Mouse (Mus musculus): Measurements from ENCODE around the gene Gtsf2. TPM values are rescaled to one million over a fixed set of nuclear protein-coding genes. Genes with fewer than 3 reads are reported as not detected.

Gene Gtsf2
- polyA plus RNA-seq (2016; fragmentation: Nextera tagmentation; extraction: Ambion mirVana) = not detected in 2 replicates

- WGBS = 39% methylated on average over 3 of the region's 3 CpGs
- H3K9me3 ChIP-seq = no peaks in the 10 kb centered on the region
Measured at GRCm38 (mm10) chr15:103448369-103448768, at the start of gene Gtsf2. Gene Gtsf2 (minus strand): TSS chr15:103448469.

GRCm38 (mm10) chr15:103496204-103497140, 48.2 kb upstream of the Gtsf2 start:
- no peak overlapping the region for H3K4me3 ChIP-seq
- H3K36me3 ChIP-seq (replicated peaks) = no peaks in the 10 kb centered on the region
- 75% methylated on average over 10 of the region's 10 CpGs for WGBS
- no peak for DNase-seq (ENCODE audit: low spot score)
- H3K27ac ChIP-seq (replicated peaks) = no peak overlapping the region
- no peaks in the 10 kb centered on the region for H3K9me3 ChIP-seq
- H3K27me3 ChIP-seq (replicated peaks; ENCODE audit: low read depth, poor library complexity, severe bottlenecking) = peaks cover 37% of the 10 kb centered on the region
- H3K4me1 ChIP-seq = peaks cover 45% of the 10 kb centered on the region

More at GRCm38 (mm10) chr15:103448369-103448768, at the start of gene Gtsf2:
- no peak within 1 kb of the TSS for H3K4me3 ChIP-seq
- H3K27ac ChIP-seq (replicated peaks) = no peak within 1 kb of the TSS
- no peaks in the 10 kb centered on the region for H3K4me1 ChIP-seq
- no peak for DNase-seq (ENCODE audit: low spot score)
- no peaks in the 10 kb centered on the region for H3K27me3 ChIP-seq (replicated peaks; ENCODE audit: low read depth, poor library complexity, severe bottlenecking)
- no peaks in the 10 kb centered on the region for H3K36me3 ChIP-seq (replicated peaks)

GRCm38 (mm10) chr15:103488336-103488735, 40.1 kb upstream of the Gtsf2 start:
- H3K9me3 ChIP-seq = no peaks in the 10 kb centered on the region
- no peaks in the 10 kb centered on the region for H3K27me3 ChIP-seq (replicated peaks; ENCODE audit: low read depth, poor library complexity, severe bottlenecking)
- H3K4me3 ChIP-seq = no peak overlapping the region
- no peak for DNase-seq (ENCODE audit: low spot score)
- no peaks in the 10 kb centered on the region for H3K36me3 ChIP-seq (replicated peaks)
- H3K27ac ChIP-seq (replicated peaks) = no peak overlapping the region
- 73% methylated on average over 4 of the region's 4 CpGs for whole genome bisulfite sequencing
- H3K4me1 ChIP-seq = peaks cover 14% of the 10 kb centered on the region

- WGBS = 53% methylated on average over 1 of the region's 1 CpGs
- H3K9me3 ChIP-seq = no peaks in the 10 kb centered on the region
- H3K27ac ChIP-seq (replicated peaks) = no peak overlapping the region
- no peaks in the 10 kb centered on the region for H3K36me3 ChIP-seq (replicated peaks)
- no peaks in the 10 kb centered on the region for H3K27me3 ChIP-seq (replicated peaks; ENCODE audit: low read depth, poor library complexity, severe bottlenecking)
- peaks cover 7% of the 10 kb centered on the region for H3K4me1 ChIP-seq
- no peak for DNase-seq (ENCODE audit: low spot score)
- no peak overlapping the region for H3K4me3 ChIP-seq
Measured at GRCm38 (mm10) chr15:103486658-103487057, 38.4 kb upstream of the Gtsf2 start.

GRCm38 (mm10) chr15:103485106-103485505, 36.8 kb upstream of the Gtsf2 start:
- Histone ChIP-seq H3K36me3 (replicated peaks) (no peaks in the 10 kb centered on the region), H3K27me3 (replicated peaks; ENCODE audit: low read depth, poor library complexity, severe bottlenecking) (no peaks in the 10 kb centered on the region), H3K27ac (replicated peaks) (no peak overlapping the region), H3K9me3 (no peaks in the 10 kb centered on the region), H3K4me3 (no peak overlapping the region), H3K4me1 (peaks cover 7% of the 10 kb centered on the region)
- no peak for DNase-seq (ENCODE audit: low spot score)
- 71% methylated on average over 3 of the region's 3 CpGs for WGBS

- H3K4me3 ChIP-seq = no peak overlapping the region
- H3K36me3 ChIP-seq (replicated peaks) = no peaks in the 10 kb centered on the region
- no peaks in the 10 kb centered on the region for H3K9me3 ChIP-seq
- H3K4me1 ChIP-seq = peaks cover 7% of the 10 kb centered on the region
- DNase-seq (ENCODE audit: low spot score) = no peak
- 73% methylated on average over 2 of the region's 2 CpGs for WGBS
- no peaks in the 10 kb centered on the region for H3K27me3 ChIP-seq (replicated peaks; ENCODE audit: low read depth, poor library complexity, severe bottlenecking)
- no peak overlapping the region for H3K27ac ChIP-seq (replicated peaks)
Measured at GRCm38 (mm10) chr15:103484490-103484889, 36.2 kb upstream of the Gtsf2 start.

GRCm38 (mm10) chr15:103482488-103482887, 34.2 kb upstream of the Gtsf2 start:
- no peaks in the 10 kb centered on the region for H3K9me3 ChIP-seq
- no peak overlapping the region for H3K4me3 ChIP-seq
- WGBS = 2% methylated on average over 1 of the region's 1 CpGs
- peak; percentile 57 for DNase-seq (ENCODE audit: low spot score)
- peaks cover 7% of the 10 kb centered on the region for H3K4me1 ChIP-seq
- no peak overlapping the region for H3K27ac ChIP-seq (replicated peaks)
- no peaks in the 10 kb centered on the region for H3K36me3 ChIP-seq (replicated peaks)
- H3K27me3 ChIP-seq (replicated peaks; ENCODE audit: low read depth, poor library complexity, severe bottlenecking) = no peaks in the 10 kb centered on the region

- H3K9me3 ChIP-seq = no peaks in the 10 kb centered on the region
- H3K4me1 ChIP-seq = peaks cover 5% of the 10 kb centered on the region; the same call in 1 of the 2 replicates
- no peaks in the 10 kb centered on the region for H3K27me3 ChIP-seq (replicated peaks; ENCODE audit: low read depth, poor library complexity, severe bottlenecking)
- no peaks in the 10 kb centered on the region for H3K36me3 ChIP-seq (replicated peaks)
- WGBS = 89% methylated on average over 2 of the region's 2 CpGs
- no peak overlapping the region for H3K27ac ChIP-seq (replicated peaks)
- DNase-seq (ENCODE audit: low spot score) = no peak
- no peak overlapping the region for H3K4me3 ChIP-seq
Measured at GRCm38 (mm10) chr15:103480129-103480528, 31.9 kb upstream of the Gtsf2 start.

GRCm38 (mm10) chr15:103479080-103479606, 30.9 kb upstream of the Gtsf2 start:
- Histone ChIP-seq H3K27ac (replicated peaks) (no peak overlapping the region), H3K4me3 (no peak overlapping the region), H3K4me1 (0 out of 2 replicates have a peak, but pooled peaks cover under 1% of the 10 kb centered on the region), H3K36me3 (replicated peaks) (no peaks in the 10 kb centered on the region), H3K27me3 (replicated peaks; ENCODE audit: low read depth, poor library complexity, severe bottlenecking) (no peaks in the 10 kb centered on the region), H3K9me3 (no peaks in the 10 kb centered on the region)
- no peak for DNase-seq (ENCODE audit: low spot score)
- 76% methylated on average over 1 of the region's 1 CpGs for WGBS

- no peaks in the 10 kb centered on the region for H3K9me3 ChIP-seq
- no peaks in the 10 kb centered on the region for H3K36me3 ChIP-seq (replicated peaks)
- H3K4me1 ChIP-seq = peaks cover 9% of the 10 kb centered on the region; the same call in 1 of the 2 replicates
- H3K27ac ChIP-seq (replicated peaks) = no peak overlapping the region
- no peak overlapping the region for H3K4me3 ChIP-seq
- no peaks in the 10 kb centered on the region for H3K27me3 ChIP-seq (replicated peaks; ENCODE audit: low read depth, poor library complexity, severe bottlenecking)
- DNase-seq (ENCODE audit: low spot score) = no peak
- WGBS = 77% methylated on average over 5 of the region's 5 CpGs
Measured at GRCm38 (mm10) chr15:103473769-103474168, 25.5 kb upstream of the Gtsf2 start.

GRCm38 (mm10) chr15:103473182-103473581, 24.9 kb upstream of the Gtsf2 start:
- Histone ChIP-seq H3K36me3 (replicated peaks) (no peaks in the 10 kb centered on the region), H3K4me3 (no peak overlapping the region), H3K4me1 (peaks cover 9% of the 10 kb centered on the region; the same call in 1 of the 2 replicates), H3K27me3 (replicated peaks; ENCODE audit: low read depth, poor library complexity, severe bottlenecking) (no peaks in the 10 kb centered on the region), H3K27ac (replicated peaks) (no peak overlapping the region), H3K9me3 (no peaks in the 10 kb centered on the region)
- no peak for DNase-seq (ENCODE audit: low spot score)
- 89% methylated on average over 7 of the region's 7 CpGs for WGBS

GRCm38 (mm10) chr15:103472265-103472664, 24.0 kb upstream of the Gtsf2 start:
- no peak overlapping the region for H3K27ac ChIP-seq (replicated peaks)
- DNase-seq (ENCODE audit: low spot score) = no peak
- peaks cover 9% of the 10 kb centered on the region; the same call in 1 of the 2 replicates for H3K4me1 ChIP-seq
- WGBS = 75% methylated on average over 3 of the region's 3 CpGs
- no peak overlapping the region for H3K4me3 ChIP-seq
- no peaks in the 10 kb centered on the region for H3K27me3 ChIP-seq (replicated peaks; ENCODE audit: low read depth, poor library complexity, severe bottlenecking)
- H3K36me3 ChIP-seq (replicated peaks) = no peaks in the 10 kb centered on the region
- no peaks in the 10 kb centered on the region for H3K9me3 ChIP-seq

All from embryonic facial prominence, embryonic 10.5 days (tissue).